Mouse (Mus musculus): ENCODE data around the gene Vma21-ps.
"Not testable (repeated sequence)": the region's sequence is repeated elsewhere in the genome, so short reads cannot be mapped to it uniquely, and the experiment has no call there.

Gene Vma21-ps

GRCm38 (mm10) chr4:52497144-52497543 lies at the start of gene Vma21-ps:
Gene Vma21-ps (minus strand): TSS chr4:52497244.
- DNase-seq: not testable (repeated sequence)

DNA sequence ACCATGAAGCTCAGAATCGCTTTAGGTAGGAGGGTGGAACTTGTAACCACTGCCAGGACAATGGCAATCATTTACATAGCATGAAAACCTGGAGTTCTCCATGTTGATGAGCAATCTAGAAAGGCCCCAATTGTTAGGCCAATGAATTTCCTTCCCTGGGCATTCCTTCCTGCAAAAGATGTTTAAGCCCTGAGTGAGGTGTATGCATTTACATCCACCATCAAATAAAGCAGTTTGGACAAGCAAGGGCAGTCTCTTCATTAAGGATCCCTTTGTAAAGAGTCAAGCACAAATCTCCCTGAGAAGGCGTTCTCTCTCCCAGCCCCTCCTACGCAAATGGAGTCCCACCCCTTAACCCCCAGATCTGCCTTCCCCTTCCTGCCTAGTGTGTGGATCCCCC lies 46.0 kb upstream of the Vma21-ps start:
- no peak for DNase-seq

GRCm38 (mm10) chr4:52530636-52531035 lies 33.6 kb upstream of the Vma21-ps start:
- no peak for DNase-seq

- DNase-seq: no peak
These were observed 29.4 kb upstream of the Vma21-ps start for GRCm38 (mm10) chr4:52526464-52526863.

GRCm38 (mm10) chr4:52519301-52519700 lies 22.3 kb upstream of the Vma21-ps start:
- DNase-seq: no peak

DNA sequence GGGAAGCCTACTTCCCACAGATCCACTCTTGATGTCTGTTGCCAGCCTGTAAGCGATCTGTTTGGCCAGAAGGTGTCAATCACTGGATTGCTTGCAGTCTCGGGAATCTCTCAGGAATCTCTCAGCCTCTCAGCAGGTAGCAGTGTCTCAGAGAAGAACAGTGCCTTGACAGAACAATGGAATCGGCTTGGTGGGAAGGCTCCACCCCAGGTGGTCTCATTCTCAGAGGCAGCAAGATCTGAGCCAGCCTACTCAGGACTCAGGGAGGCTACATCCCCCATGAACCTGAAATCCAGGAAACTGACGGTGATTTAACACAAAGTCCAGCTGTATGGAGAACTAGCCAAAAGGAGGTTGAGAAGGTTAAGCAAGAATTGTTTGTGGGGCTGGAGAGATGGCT lies 20.5 kb upstream of the Vma21-ps start:
- no peak for DNase-seq

DNA sequence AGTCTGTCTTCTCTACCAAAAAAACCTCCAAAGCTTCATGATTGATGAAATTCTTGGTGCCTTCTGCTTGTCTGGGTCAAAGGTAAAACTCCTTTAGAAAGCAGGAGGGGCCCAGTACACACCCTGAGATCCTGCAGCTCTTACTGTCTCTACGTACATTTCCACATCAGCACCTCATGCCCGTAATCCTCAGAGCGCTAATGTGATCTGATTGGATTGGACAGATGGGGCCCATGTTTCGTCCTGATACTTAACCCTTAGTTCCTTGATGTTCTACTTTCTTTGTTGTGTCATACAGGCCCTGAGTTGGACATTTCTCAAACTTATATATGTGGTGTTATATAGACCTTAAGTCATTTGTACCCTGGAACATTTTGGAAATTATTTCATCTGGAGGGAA lies 9.6 kb downstream of the Vma21-ps start:
- no peak for DNase-seq

DNA sequence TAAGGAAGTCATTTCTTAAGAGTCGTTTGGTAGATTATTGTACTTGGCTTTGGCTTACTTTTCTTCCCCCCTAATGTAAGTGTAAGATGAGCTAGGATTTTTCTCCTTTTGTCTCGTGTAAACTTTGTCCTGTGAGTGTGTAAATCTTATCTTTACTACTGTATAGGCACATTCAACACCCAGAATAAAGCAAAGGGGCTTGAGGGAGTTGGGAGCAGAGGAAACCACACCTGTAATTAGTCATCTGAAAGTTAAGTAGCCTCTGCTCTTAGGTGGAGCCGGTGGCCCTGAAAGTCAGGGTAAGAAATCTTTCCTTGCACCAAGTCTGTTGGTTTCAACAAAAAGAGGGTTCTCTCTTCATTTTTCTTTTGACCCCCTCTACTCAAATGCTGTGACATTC lies 23.6 kb downstream of the Vma21-ps start:
- no peak for DNase-seq

DNA sequence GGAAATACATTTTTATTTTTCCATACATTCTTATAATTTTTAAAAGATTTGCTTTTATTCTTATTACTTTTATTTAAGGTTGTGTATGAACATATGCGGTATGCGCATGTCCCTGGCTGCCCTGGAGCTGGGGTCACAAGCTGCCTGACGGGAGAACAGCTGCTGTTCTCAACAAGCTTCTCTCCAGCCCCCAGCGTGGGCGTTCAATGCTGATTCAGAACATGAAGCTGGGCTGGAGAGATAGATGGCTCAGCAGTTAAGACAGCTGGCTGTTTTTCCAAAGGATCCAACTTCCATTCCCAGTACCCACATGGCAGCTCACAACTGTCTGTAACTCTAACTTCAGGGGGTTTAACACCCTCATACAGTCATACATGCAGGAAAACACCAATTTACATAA lies 35.7 kb downstream of the Vma21-ps start:
- DNase-seq: no peak

GRCm38 (mm10) chr4:52459726-52460125 lies 37.3 kb downstream of the Vma21-ps start:
- no peak for DNase-seq
